Mouse (Mus musculus): ENCODE data around the gene Lyrm4.

The Lyrm4 gene

GRCm38 (mm10) chr13:36105591-36105990 is 11.7 kb downstream of the Lyrm4 start:
- DNase-seq (ENCODE audit: low spot score in 2 of 2) = no peak

- no peak for DNase-seq (ENCODE audit: low spot score in 2 of 2)
These were observed 20.5 kb downstream of the Lyrm4 start for GRCm38 (mm10) chr13:36096684-36097383.

GRCm38 (mm10) chr13:36088168-36088567 is 29.2 kb downstream of the Lyrm4 start:
- no peak for DNase-seq (ENCODE audit: low spot score in 2 of 2)

GRCm38 (mm10) chr13:36087427-36087826 is 29.9 kb downstream of the Lyrm4 start:
- DNase-seq (ENCODE audit: low spot score in 2 of 2) = no peak

GRCm38 (mm10) chr13:36086608-36087391 is 30.5 kb downstream of the Lyrm4 start:
- no peak for DNase-seq (ENCODE audit: low spot score in 2 of 2)

- DNase-seq (ENCODE audit: low spot score in 2 of 2) = no peak
These were observed 31.4 kb downstream of the Lyrm4 start for GRCm38 (mm10) chr13:36085971-36086370.

GRCm38 (mm10) chr13:36084701-36085100 is 32.6 kb downstream of the Lyrm4 start:
- no peak for DNase-seq (ENCODE audit: low spot score in 2 of 2)

- no peak for DNase-seq (ENCODE audit: low spot score in 2 of 2)
These were observed 35.7 kb downstream of the Lyrm4 start for GRCm38 (mm10) chr13:36081591-36081990.

GRCm38 (mm10) chr13:36074484-36074883 is 42.8 kb downstream of the Lyrm4 start:
- no peak for DNase-seq (ENCODE audit: low spot score in 2 of 2)

- DNase-seq (ENCODE audit: low spot score in 2 of 2) = no peak
These were observed 50.6 kb downstream of the Lyrm4 start for GRCm38 (mm10) chr13:36066676-36067075.

GRCm38 (mm10) chr13:36057489-36057888 is 59.8 kb downstream of the Lyrm4 start:
- DNase-seq (ENCODE audit: low spot score in 2 of 2) = no peak

GRCm38 (mm10) chr13:36056925-36057324 is 60.4 kb downstream of the Lyrm4 start:
- DNase-seq (ENCODE audit: low spot score in 2 of 2) = no peak

GRCm38 (mm10) chr13:36056509-36056908 is 60.8 kb downstream of the Lyrm4 start:
- DNase-seq (ENCODE audit: low spot score in 2 of 2) = no peak

- no peak for DNase-seq (ENCODE audit: low spot score in 2 of 2)
These were observed 81.8 kb downstream of the Lyrm4 start for GRCm38 (mm10) chr13:36035528-36035927.

- no peak for DNase-seq (ENCODE audit: low spot score in 2 of 2)
These were observed 85.4 kb downstream of the Lyrm4 start for GRCm38 (mm10) chr13:36031959-36032358.

GRCm38 (mm10) chr13:36019309-36020274 is 97.7 kb downstream of the Lyrm4 start:
- DNase-seq (ENCODE audit: low spot score in 2 of 2) = peak; percentile 42 to 78

- no peak for DNase-seq (ENCODE audit: low spot score in 2 of 2)
These were observed 99.3 kb downstream of the Lyrm4 start for GRCm38 (mm10) chr13:36018017-36018416.

- DNase-seq (ENCODE audit: low spot score in 2 of 2) = no peak
These were observed 101.7 kb downstream of the Lyrm4 start for GRCm38 (mm10) chr13:36015636-36016035.

- DNase-seq (ENCODE audit: low spot score in 2 of 2) = no peak
These were observed 107.3 kb downstream of the Lyrm4 start for GRCm38 (mm10) chr13:36009981-36010380.

GRCm38 (mm10) chr13:36000798-36001197 is 116.5 kb downstream of the Lyrm4 start:
- no peak for DNase-seq (ENCODE audit: low spot score in 2 of 2)

- DNase-seq (ENCODE audit: low spot score in 2 of 2) = no peak
These were observed 119.7 kb downstream of the Lyrm4 start for GRCm38 (mm10) chr13:35997606-35998005.
